Mouse (Mus musculus) brain, embryonic 14.5 days (tissue): ENCODE measurements around the gene Fundc1. TPM values are rescaled to one million over a fixed set of nuclear protein-coding genes. Genes with fewer than 3 reads are reported as not detected.
"Not testable (repeated sequence)": the region's sequence is repeated elsewhere in the genome, so short reads cannot be mapped to it uniquely, and the experiment has no call there.

Source experiments
- DNase-seq: peaks from one replicate; pipeline ENCODE4 v3.0.0-alpha.2; 2011; ENCODE audit warnings: low read depth
- CTCF ChIP-seq: fragments of 200-500 bp; IDR thresholded peaks from 2 replicates; pipeline ENCODE4 v1.5.1; 2012; ENCODE audit warnings: inconsistent platforms, mild to moderate bottlenecking, moderate library complexity, borderline replicate concordance; ENCODE audit not compliant: insufficient read depth, insufficient read length; ENCODE audit errors: extremely low read depth
- POLR2A ChIP-seq: fragments of 200-500 bp; IDR thresholded peaks from 2 replicates; pipeline ENCODE4 v1.6.1; 2012; ENCODE audit warnings: mild to moderate bottlenecking, inconsistent platforms, borderline replicate concordance; ENCODE audit not compliant: poor library complexity, insufficient read depth, insufficient read length, severe bottlenecking; ENCODE audit errors: extremely low read depth
- polyA plus RNA-seq: library from polyadenylated mRNA; depleted of rRNA; stranded (reverse); fragments of >200 nt; gene quantifications from 2 replicates; pipeline ENCODE4 v1.2.3, GENCODE M21; 2012; rRNA removed

Gene Fundc1
- 31.8 and 33.0 TPM in 2 replicates for polyA plus RNA-seq

DNA sequence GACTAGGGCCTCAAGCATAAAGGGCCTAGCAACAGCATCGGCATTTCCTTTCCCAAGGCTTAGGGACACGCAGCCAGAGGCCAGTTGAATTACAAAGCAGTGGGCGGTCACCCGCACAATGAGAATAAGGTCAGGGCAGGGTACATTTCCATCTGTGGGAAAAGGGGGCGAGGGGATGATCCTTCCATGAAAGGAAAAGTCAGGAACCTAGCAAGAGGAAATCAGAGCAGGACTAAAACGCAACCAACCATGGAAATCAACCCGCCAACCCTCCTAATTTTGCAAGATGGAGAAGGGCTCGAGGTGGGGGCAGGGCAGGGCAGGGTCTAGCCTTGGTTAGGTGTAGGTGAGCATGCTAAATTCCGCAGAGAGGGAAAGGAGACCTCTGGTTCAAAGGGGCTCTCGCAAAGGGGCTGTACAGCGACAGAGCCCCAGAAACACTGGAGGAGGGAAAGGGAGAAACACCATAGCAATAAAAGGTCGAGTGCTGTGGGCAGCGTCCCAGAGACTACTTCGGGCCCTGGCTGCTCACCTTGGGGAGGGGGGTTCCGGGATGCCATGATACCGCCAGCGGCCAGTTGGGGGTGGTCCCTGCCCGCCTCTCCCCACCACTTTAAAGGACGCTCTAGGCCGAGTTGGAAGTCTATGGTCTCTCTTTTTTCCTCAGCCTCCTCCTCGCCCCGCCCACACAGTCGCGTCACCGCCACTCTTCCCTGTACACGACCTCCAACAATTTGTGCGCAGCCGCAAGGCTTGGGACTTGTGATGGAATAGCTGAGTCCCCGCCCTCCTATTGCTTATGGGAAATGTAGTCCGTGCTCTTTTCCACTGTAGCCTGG lies at the start of gene Fundc1:
Gene Fundc1 (minus strand): TSS at position 705 of the 839 bp plus-strand sequence.
- DNase-seq: peak; percentile 99
- TF ChIP-seq POLR2A: no peak
- TF ChIP-seq CTCF: no peak; the same call in 1 of the 2 replicates

DNA sequence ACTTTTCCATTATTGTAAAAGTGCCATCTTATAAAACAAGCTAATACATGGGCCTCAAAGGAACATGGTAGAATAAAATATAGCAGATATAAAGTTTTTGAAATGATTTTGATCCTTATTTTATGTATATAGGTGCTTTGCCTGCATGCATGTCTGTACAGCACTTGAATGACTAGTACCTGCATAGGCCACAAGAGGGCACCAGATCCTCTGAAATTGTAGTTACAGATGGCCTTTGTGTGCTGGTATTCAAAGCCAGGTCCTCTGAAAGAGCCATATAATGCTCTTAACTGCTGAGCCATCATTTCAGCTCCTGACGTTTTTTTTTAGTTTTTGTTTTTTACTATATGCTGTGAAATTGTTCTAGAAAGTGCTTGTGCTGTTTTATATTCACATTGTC lies 39.1 kb upstream of the Fundc1 start:
- DNase-seq: no peak
- TF ChIP-seq CTCF (no peak), POLR2A (no peak)

DNA sequence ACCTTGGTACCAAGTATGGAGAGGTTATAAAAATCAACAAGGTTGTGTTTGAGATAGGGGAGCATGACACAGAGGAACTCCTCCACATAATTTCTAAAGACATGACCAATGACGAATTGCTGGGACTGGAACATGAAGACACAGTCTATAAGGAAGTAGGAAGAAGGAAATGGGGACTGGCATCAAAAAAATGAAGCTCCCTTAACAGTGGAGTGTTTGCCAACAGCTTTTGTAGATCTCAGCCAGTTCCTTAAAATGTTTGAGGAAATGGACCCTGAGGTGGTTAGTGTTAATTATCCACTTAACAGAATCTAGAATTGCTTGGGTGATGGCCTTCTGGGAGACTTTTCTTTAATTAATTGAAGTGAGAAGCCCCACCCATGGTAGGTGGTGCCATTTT lies 36.6 kb upstream of the Fundc1 start:
- TF ChIP-seq CTCF: no peak
- TF ChIP-seq POLR2A: no peak
- no peak for DNase-seq

DNA sequence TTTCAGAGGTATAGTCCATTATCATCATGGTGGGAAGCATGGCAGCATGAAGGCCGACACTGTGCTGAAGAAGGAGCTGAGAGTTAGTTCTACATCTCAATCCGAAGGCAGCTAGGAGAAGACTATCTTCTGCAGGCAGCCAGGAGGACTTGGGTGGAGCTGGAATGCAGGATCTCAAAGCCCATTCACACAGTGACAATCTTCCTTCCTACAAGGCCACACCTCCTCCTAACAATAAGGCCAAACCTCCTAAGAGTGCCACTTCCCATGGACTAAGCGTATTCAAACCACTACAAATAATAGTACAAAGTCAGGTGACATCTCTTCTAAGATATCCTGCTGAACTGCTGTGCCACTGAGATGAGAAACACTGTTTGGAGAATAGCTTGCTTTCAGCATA lies 35.5 kb upstream of the Fundc1 start:
- no peak for DNase-seq
- TF ChIP-seq CTCF: no peak
- no peak for TF ChIP-seq POLR2A

DNA sequence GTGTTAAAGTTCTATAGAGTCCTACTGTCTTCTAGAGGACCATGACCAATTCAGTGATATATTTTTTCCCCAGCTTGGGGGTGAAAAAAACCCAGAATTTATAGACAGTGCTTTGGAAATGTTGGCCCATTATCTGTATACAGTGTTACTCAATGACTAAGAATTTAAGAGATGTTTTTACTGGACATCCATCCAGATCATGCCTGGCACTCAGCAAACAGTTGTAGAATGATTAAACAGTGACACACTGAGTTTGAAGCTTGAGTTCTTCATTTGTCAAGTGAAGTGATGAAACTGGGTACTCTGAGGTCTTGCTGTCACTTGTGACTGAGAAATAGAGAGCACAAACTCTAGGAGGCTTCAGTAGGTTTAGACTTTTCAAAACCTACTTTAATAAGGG lies 21.2 kb upstream of the Fundc1 start:
- TF ChIP-seq CTCF (no peak), POLR2A (no peak)
- DNase-seq: no peak

DNA sequence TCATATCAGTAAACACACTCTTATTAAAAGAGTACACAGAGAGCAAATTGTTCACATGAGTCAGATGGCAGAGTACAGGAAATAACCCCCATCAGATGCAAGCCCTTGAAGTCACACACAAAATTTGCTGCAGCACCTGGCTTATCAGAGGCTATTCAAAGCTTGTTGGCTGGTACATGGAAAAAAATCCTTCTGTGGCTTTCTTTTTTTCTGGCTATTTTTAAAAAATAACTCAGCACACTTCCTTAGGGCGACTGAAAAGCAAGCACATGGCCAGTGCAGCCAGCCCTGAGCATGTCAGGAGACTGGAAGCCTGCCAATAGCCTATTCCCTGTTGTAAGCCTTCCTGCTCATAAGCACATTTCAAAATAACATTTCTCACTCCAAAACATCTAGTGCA lies 18.6 kb upstream of the Fundc1 start:
- TF ChIP-seq CTCF (no peak), POLR2A (no peak)
- peak; percentile 77 for DNase-seq

DNA sequence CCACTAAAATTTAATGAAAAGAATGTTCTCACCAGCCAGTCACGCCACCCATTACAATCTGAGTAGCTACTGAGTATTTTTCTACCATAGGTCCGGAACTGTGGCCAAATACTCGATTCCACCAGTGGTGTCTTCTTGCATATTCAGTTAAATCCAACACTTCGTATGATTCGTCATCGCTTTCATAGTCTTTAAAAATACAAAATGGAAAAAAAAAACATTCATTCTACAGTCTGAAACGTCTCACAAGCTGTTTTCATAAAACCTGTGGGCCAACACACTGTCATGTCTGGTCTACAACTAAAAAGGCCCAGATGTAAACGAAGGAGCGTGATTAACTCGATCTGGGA lies 879 bp downstream of the Fundc1 start:
- DNase-seq: no peak
- no peak for TF ChIP-seq POLR2A
- TF ChIP-seq CTCF: no peak

DNA sequence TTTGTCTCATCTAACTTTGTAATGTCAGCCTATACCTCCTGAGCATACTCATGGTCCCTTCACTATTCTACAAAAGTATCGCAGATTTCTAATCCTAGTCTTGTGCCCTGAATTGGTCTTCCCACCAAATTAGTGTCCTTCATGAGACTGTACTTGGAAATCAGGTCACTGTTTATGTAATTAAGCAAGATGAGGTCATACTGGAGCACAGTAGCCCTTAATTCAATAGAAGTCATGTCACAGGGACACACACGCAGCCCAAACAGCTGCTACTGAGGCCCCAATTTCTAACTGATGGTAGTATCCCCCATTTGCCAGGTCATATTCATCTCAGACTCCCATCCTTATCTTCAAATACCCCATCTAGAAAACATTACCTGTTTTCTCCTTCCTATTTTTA lies 3.5 kb downstream of the Fundc1 start:
- TF ChIP-seq CTCF: no peak
- no peak for TF ChIP-seq POLR2A
- DNase-seq: no peak

DNA sequence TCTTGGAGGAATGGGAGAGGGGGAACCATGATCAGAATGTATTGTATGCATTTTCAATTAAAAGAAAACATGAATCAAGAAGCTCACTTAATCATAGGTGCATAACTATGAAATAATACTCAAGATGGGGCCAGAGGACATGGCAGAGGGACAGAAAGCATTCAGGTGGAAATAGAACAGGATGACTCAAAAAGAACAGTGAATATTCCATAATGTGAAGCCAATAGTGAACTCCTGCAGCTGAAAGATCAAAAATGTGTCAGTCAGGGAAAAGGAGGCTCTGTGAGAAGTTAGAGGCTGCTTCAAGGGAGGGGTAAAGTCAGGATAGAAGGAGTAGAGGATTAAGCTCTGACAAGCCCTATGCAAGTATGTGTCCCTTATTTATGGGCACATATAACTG lies 6.4 kb downstream of the Fundc1 start:
- no peak for TF ChIP-seq POLR2A
- no peak for TF ChIP-seq CTCF
- DNase-seq: no peak

DNA sequence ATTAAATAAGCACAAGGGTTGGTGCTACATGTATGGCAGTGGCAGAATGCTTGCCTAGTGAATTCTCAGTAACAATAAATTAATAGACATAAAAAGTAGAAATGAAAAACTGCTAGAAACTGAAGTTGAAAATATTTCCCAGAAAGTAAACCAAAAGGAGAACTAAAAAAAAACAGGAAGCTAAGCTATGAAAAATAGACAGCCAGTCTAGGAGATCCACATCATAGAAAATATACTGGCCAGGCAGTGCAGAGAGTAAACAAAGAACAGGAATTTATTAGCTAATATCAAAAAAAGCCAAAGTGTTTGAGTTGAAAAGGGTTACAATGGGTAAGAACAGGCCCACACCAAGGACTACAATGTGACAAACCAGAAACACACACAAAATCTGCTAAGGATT lies 7.4 kb downstream of the Fundc1 start:
- TF ChIP-seq CTCF (no peak), POLR2A (no peak)

DNA sequence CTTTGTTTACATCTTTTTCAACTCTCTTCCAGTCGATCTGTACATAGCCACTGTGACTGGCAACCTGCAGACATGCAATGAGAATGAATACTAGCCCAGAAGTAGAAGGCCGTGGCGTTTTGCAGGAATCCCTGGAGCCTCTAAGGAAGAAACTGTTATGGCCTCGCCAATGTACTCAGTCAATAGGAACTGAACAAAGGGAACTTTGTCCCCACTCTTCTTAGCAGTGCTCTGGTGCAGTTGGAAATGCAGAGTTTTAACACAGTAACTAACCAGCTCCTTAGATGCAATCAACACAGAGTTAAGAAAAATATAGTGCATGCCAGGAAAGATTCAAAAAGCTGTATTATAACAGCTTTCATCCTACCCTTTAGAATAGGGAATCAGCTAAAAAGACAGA lies 13.4 kb downstream of the Fundc1 start:
- TF ChIP-seq CTCF (no peak), POLR2A (no peak)

More for the DNA sequence above, 7.4 kb downstream of the Fundc1 start:
- no peak for DNase-seq

DNA sequence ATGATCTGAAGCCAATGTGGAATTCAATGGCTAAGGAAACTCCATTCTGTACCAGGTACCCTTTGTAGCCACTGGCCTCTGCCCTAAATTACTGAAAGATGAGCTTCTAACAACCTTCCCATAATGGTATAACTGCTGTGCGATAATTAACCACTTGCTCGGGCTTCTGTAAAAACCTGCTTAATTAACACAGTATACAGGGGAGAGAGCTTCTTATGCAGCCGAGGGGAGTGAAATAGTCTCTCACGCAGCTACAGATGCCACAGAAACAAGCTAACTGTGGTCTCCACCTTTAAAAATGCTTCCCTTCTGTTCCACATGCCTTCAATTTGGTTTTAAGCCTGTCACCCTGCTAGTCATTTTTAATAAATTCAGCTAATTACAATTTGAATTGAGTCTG lies 17.6 kb downstream of the Fundc1 start:
- DNase-seq: peak; percentile 70
- TF ChIP-seq CTCF (no peak), POLR2A (no peak)

More for the DNA sequence above, 13.4 kb downstream of the Fundc1 start:
- DNase-seq: peak; percentile 55

DNA sequence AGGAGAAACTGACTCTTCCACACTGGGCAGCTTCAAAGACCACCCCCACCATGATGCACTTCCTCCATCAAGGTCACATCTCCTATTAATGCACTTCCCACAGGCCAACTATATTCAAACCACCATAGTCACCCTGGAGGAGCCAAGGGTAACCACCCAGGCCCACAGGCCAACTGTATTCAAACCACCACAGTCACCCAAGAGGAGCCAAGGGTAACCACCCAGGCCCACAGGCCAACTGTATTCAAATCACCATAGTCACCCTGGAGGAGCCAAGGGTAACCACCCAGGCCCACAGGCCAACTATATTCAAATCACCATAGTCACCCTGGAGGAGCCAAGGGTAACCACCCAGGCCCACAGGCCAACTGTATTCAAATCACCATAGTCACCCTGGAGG lies 20.5 kb downstream of the Fundc1 start:
- DNase-seq: not testable (repeated sequence)

DNA sequence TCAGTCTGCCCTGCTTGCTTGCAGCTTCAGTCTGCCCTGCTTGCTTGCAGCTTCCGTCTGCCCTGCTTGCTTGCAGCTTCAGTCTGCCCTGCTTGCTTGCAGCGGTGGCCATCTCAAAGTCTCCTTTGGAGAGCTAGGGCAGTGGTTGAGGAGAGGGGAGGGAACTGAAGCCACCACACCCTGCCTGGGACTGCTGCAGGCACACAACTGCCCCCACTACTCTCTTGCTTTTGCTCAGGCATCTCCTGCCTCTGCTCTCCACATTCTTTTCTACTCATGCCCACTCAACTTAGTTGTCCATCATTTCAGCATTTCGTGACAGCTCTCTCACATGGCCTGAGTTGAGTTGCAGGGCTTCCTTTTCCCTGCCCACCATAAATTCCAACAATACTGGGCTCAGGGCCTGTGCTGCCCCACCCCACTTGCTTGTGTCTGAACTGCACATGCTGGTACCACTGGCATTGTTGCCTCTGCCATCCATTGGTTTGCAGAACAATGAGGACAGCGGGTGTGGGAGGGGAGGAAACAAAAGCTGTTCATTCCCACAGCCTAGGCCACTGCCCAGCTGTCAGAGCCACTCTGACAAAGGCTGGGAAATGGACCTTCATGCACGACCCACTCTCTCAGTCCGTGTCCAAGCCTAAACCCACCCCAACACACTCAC lies 24.9 kb downstream of the Fundc1 start:
- DNase-seq: peak; percentile 45
- TF ChIP-seq CTCF: no peak
- TF ChIP-seq POLR2A: no peak
